Mouse (Mus musculus) inflammation-experienced regulatory T-cells, adult 16 weeks (primary cell): ENCODE measurements around the gene Foxr1. TPM values are rescaled to one million over a fixed set of nuclear protein-coding genes. Genes with fewer than 3 reads are reported as not detected.

Source experiments
- polyA plus RNA-seq: library from polyadenylated mRNA; unstranded; fragments of 100-300 nt; shearing (Covaris generic); gene quantifications from one replicate; pipeline ENCODE4 v1.2.1, GENCODE M21; 2017

Gene Foxr1
- 0.20 TPM for polyA plus RNA-seq

GRCm38 (mm10) chr9:44440961-44441360, at the start of gene Foxr1:
Gene Foxr1 (minus strand): TSS chr9:44441136.

DNA sequence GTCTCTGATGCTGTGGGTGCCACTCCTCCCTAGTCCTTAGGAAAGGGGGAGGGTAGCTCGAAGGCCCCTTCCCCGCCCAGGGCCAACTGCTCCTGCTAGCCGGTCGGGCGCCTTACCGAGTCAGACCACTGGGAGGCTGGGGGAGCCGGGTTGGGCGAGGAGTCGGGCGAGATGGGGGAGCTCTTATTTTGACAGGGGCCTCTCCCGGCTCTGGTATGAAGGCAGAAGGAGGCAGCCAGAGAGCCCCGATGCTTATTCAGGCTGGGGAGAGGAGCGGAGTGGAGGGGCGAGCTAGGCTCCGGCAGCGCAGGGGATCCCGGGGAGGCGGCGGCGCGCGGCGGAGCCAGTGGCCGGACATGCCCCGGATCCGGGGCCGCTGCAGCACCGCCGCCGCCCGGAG, 41.6 kb upstream of the Foxr1 start, which contains the start of gene Bcl9l:
Bcl9l (plus strand) TSS at position 274 of the 400 bp plus-strand sequence.

DNA sequence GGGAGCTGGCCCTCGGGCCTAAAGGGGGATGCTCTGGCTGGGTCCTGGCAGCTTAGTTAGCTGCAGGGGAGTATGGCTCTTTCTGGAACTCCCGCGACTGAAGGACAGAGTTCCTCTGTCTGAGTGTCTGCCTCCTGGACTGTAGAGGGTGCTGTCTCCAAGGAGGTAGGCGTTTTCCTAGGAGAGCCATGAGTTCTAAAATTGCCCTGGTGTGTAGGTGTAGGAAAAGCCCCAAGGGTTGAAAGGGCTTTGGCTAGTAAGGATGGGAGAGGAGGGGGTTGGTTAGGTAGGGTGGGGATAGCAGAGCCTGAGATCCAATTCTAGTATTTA, 13.9 kb upstream of the Foxr1 start, which contains the start of gene Upk2:
Upk2 (minus strand) TSS at position 86 of the 330 bp plus-strand sequence.

DNA sequence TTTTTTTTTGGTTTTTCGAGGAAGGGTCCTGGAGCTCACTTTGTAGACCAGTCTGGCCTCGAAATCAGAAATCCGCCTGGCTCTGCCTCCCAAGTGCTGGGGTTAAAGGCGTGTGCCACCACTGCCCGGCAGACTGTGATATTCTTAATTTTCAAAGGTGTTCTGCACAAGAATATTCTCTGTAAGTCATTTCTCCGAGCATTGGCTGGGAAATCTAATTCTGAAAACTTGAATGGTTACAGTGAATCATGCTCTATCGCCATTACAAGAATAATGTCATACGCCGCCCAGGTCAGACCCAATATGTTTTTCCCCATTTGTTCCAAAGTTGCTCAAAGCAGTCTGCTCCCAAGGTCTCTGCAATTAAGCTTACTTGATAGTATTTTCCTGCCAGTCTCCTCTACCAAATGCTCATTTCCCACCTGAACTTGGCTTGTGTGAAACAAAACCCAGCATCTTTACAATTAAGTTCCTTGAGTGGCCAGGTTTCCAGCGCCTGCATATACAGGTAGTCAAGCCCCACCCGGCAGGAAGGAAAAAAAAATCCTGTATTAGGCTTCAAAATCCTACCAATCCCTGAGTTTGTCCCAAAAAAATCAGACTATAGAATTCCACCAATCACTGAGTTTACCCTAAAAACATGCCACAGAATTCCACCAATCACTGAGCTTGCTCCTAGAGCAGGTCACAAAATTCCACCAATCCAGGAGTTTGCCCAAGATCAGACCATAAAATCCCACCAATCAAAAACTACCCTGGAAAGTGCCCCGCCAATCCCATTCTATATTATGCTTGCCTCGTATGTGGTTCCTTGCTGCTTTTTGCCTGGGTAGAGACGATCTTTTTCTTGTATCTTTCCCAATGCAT, 22.2 kb downstream of the Foxr1 start, which contains the start of gene Ccdc84:
Ccdc84 (minus strand) TSS at position 51 of the 867 bp plus-strand sequence.

GRCm38 (mm10) chr9:44406906-44407751, 33.8 kb downstream of the Foxr1 start, which contains the start of the genes Rps25 and Trappc4:
Gene Rps25 (plus strand): TSS chr9:44407139.
Gene Trappc4 (minus strand): TSS chr9:44407600.

DNA sequence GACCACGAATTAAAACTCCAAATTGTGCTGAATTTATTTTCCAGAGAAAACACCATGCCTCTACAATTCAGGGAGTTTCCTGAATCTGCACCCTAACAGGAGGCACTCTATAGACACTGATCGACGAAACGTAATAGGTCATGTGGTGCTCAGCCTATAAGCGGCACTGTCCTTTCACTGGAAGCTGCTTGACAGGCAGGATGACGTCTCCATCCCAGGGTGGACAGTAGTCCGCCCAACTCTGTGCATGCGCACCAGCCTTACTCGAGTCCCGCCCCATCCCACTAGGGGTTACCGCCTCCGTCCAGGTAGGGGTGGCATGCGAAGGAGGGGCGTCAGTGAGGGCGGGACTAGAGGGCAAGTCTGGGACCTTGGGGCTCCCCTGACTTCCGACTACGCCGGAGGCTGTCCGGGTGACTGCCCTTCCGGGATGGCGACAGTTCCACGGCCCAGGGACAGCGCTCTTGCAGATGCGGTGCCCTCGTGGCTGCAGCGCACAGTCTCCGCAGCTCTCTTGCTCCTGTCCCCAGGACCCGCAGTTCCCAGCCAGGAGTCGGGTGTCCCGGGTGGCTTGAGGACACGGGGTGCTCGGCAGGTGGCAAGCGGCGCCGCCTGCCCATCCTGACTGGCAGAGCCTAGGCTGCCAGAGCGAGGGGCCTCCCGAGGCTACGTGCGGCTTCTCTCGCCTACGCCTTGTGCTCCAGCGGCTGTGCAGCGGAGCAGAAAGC, 44.1 kb downstream of the Foxr1 start, which contains the start of gene Slc37a4:
Slc37a4 (plus strand) TSS at position 169 of the 728 bp plus-strand sequence.

Other genes with a start within 250 kb of the Foxr1 start
- 37.6 TPM for gene Cbl, start 207.1 kb downstream of the Foxr1 start, polyA plus RNA-seq
- not detected for gene Ccdc153, start 200.5 kb downstream of the Foxr1 start, polyA plus RNA-seq
- 0.22 TPM for gene Pdzd3, start 189.7 kb downstream of the Foxr1 start, polyA plus RNA-seq
- 12.4 TPM for gene Nlrx1, start 172.5 kb downstream of the Foxr1 start, polyA plus RNA-seq
- gene Abcg4, start 152.5 kb downstream of the Foxr1 start, polyA plus RNA-seq = 0.26 TPM
- 34.6 TPM for gene Hinfp, start 135.5 kb downstream of the Foxr1 start, polyA plus RNA-seq
- gene C2cd2l, start 120.9 kb downstream of the Foxr1 start, polyA plus RNA-seq = 10.5 TPM
- gene Dpagt1, start 115.1 kb downstream of the Foxr1 start, polyA plus RNA-seq = 26.9 TPM
- 32.6 TPM for gene H2afx, start 106.4 kb downstream of the Foxr1 start, polyA plus RNA-seq
- 31.2 TPM for gene Hmbs, start 96.9 kb downstream of the Foxr1 start, polyA plus RNA-seq
- 88.4 TPM for gene Vps11, start 79.5 kb downstream of the Foxr1 start, polyA plus RNA-seq
- 27.5 TPM for gene Hyou1, start 61.6 kb downstream of the Foxr1 start, polyA plus RNA-seq
- gene Slc37a4, start 44.3 kb downstream of the Foxr1 start, polyA plus RNA-seq = 36.2 TPM
- gene Rps25, start 34.0 kb downstream of the Foxr1 start, polyA plus RNA-seq = 1,500 TPM
- gene Trappc4, start 33.5 kb downstream of the Foxr1 start, polyA plus RNA-seq = 141 TPM
- gene Ccdc84, start 22.6 kb downstream of the Foxr1 start, polyA plus RNA-seq = 67.9 TPM
- not detected for gene Upk2, start 13.8 kb upstream of the Foxr1 start, polyA plus RNA-seq
- 7.2 TPM for gene Bcl9l, start 41.7 kb upstream of the Foxr1 start, polyA plus RNA-seq
- gene Cxcr5, start 120.7 kb upstream of the Foxr1 start, polyA plus RNA-seq = 152 TPM
- 49.9 TPM for gene Ddx6, start 163.8 kb upstream of the Foxr1 start, polyA plus RNA-seq
- not detected for gene Treh, start 232.1 kb upstream of the Foxr1 start, polyA plus RNA-seq